Comparison of ENCODE assay signal across 15 mouse cellular contexts in genomic region chr3:145820439-145820838, GRCm38 (mm10).
A peak's percentile ranks its signal among the peaks of the same experiment; 100 is the strongest.
DNase-seq lines count a peak whose midpoint lies in the region; ATAC-seq and TF ChIP-seq lines count a peak whose summit lies in the region.
"Had no signal": no experiment of that assay in that cellular context is flagged by ENCODE, and none has a peak within 500 bp of the region (broad histone marks: within the 10 kb centered on the region; RNA-seq: fewer than 3 reads in every experiment).

No protein-coding gene starts in this region.

- no peaks in the 10 kb centered on the region for H3K9me3 ChIP-seq in embryonic facial prominence, embryonic 15.5 days (replicated peaks)
- H3K9me3 ChIP-seq in embryonic facial prominence, embryonic 10.5 days: no peaks in the 10 kb centered on the region
- H3K9me3 ChIP-seq in kidney, postnatal 0 days (replicated peaks; ENCODE audit: low read length): no peaks in the 10 kb centered on the region
- no peaks in the 10 kb centered on the region for H3K9me3 ChIP-seq in intestine, embryonic 15.5 days
- H3K9me3 ChIP-seq: embryonic facial prominence, embryonic 13.5 days; forebrain, embryonic 12.5 days; limb, embryonic 13.5 days; midbrain, embryonic 12.5 days had no signal

- no peak overlapping the region for H3K4me2 ChIP-seq in embryonic facial prominence, embryonic 15.5 days (replicated peaks)
- H3K4me2 ChIP-seq in kidney, postnatal 0 days (ENCODE audit: low read length): no peak overlapping the region
- H3K4me2 ChIP-seq in intestine, embryonic 15.5 days (replicated peaks): no peak overlapping the region
- H3K4me2 ChIP-seq: embryonic facial prominence, embryonic 13.5 days; forebrain, embryonic 12.5 days; hindbrain, embryonic 14.5 days; limb, embryonic 13.5 days; midbrain, embryonic 12.5 days had no signal

- 0 out of 2 replicates have a peak, but pooled peaks cover 9% of the 10 kb centered on the region for H3K4me1 ChIP-seq in embryonic facial prominence, embryonic 15.5 days
- H3K4me1 ChIP-seq in embryonic facial prominence, embryonic 10.5 days: peaks cover 9% of the 10 kb centered on the region
- peaks cover 16% of the 10 kb centered on the region for H3K4me1 ChIP-seq in kidney, postnatal 0 days (replicated peaks; ENCODE audit: insufficient read depth, low read length)
- peaks cover 16% of the 10 kb centered on the region for H3K4me1 ChIP-seq in intestine, embryonic 15.5 days (replicated peaks)

- no peak for TF ChIP-seq CTCF in kidney, postnatal 0 days (IDR thresholded peaks at IDR 0.05; ENCODE audit: low read depth)

- H3K27ac ChIP-seq in embryonic facial prominence, embryonic 15.5 days (replicated peaks): peak overlapping the region; percentile 48
- no peak overlapping the region for H3K27ac ChIP-seq in embryonic facial prominence, embryonic 10.5 days (replicated peaks)
- H3K27ac ChIP-seq in kidney, postnatal 0 days: peak overlapping the region; percentile 15; the same call in 1 of the 2 replicates
- H3K27ac ChIP-seq in intestine, embryonic 15.5 days: peak overlapping the region; percentile 19
- H3K27ac ChIP-seq: embryonic facial prominence, embryonic 13.5 days; forebrain, embryonic 12.5 days; hindbrain, embryonic 14.5 days; limb, embryonic 13.5 days; midbrain, embryonic 12.5 days had no signal

- H3K27me3 ChIP-seq in embryonic facial prominence, embryonic 15.5 days: no peaks in the 10 kb centered on the region
- H3K27me3 ChIP-seq in embryonic facial prominence, embryonic 10.5 days (replicated peaks; ENCODE audit: low read depth, poor library complexity, severe bottlenecking): no peaks in the 10 kb centered on the region
- no peaks in the 10 kb centered on the region for H3K27me3 ChIP-seq in kidney, postnatal 0 days (ENCODE audit: insufficient read depth, low read length)
- no peaks in the 10 kb centered on the region for H3K27me3 ChIP-seq in intestine, embryonic 15.5 days (replicated peaks)
- H3K27me3 ChIP-seq: embryonic facial prominence, embryonic 13.5 days; forebrain, embryonic 12.5 days; limb, embryonic 13.5 days had no signal

- no peak for DNase-seq in embryonic facial prominence, embryonic 10.5 days (ENCODE audit: low spot score)
- DNase-seq in kidney, postnatal 0 days (ENCODE audit: low spot score): peak; percentile 68
- DNase-seq in kidney, adult 9 months: no peak
- DNase-seq in lung, postnatal 36 days: peak; percentile 34
- DNase-seq in neural tube, embryonic 10.5 days (ENCODE audit: extremely low spot score, low spot score): no peak
- no peak for DNase-seq in frontal cortex, postnatal 36 days (ENCODE audit: low spot score in 2 of 2)
- DNase-seq: cerebellum, postnatal 36 days; right cerebral cortex, postnatal 14 days had no signal

- no peaks in the 10 kb centered on the region for H3K36me3 ChIP-seq in embryonic facial prominence, embryonic 15.5 days
- H3K36me3 ChIP-seq in embryonic facial prominence, embryonic 10.5 days (replicated peaks): no peaks in the 10 kb centered on the region
- no peaks in the 10 kb centered on the region for H3K36me3 ChIP-seq in kidney, postnatal 0 days (ENCODE audit: insufficient read depth, low read length)
- no peaks in the 10 kb centered on the region for H3K36me3 ChIP-seq in intestine, embryonic 15.5 days
- H3K36me3 ChIP-seq: embryonic facial prominence, embryonic 13.5 days; forebrain, embryonic 12.5 days; limb, embryonic 13.5 days had no signal

- H3K9ac ChIP-seq in embryonic facial prominence, embryonic 15.5 days: no peak overlapping the region
- no peak overlapping the region for H3K9ac ChIP-seq in kidney, postnatal 0 days (ENCODE audit: low read depth, low read length)
- H3K9ac ChIP-seq in intestine, embryonic 15.5 days: no peak overlapping the region
- H3K9ac ChIP-seq: embryonic facial prominence, embryonic 13.5 days; forebrain, embryonic 12.5 days; hindbrain, embryonic 14.5 days; limb, embryonic 13.5 days; midbrain, embryonic 12.5 days had no signal

- H3K4me3 ChIP-seq in embryonic facial prominence, embryonic 15.5 days (replicated peaks): no peak overlapping the region
- no peak overlapping the region for H3K4me3 ChIP-seq in embryonic facial prominence, embryonic 10.5 days
- no peak overlapping the region for H3K4me3 ChIP-seq in kidney, postnatal 0 days (replicated peaks; ENCODE audit: low read depth, low read length)
- H3K4me3 ChIP-seq in intestine, embryonic 15.5 days (replicated peaks): no peak overlapping the region
- H3K4me3 ChIP-seq: embryonic facial prominence, embryonic 13.5 days; forebrain, embryonic 12.5 days; limb, embryonic 13.5 days; midbrain, embryonic 12.5 days had no signal

- 36% methylated on average over 2 of the region's 2 CpGs for WGBS in embryonic facial prominence, embryonic 15.5 days
- 74% methylated on average over 2 of the region's 2 CpGs for WGBS in embryonic facial prominence, embryonic 10.5 days
- 43% methylated on average over 2 of the region's 2 CpGs for WGBS in kidney, postnatal 0 days
- 41% methylated on average over 2 of the region's 2 CpGs for WGBS in intestine, embryonic 15.5 days

- ATAC-seq in embryonic facial prominence, embryonic 15.5 days (ENCODE audit: insufficient number of reproducible peaks, low FRiP score, low TSS enrichment, low read depth): no peak
- ATAC-seq in kidney, postnatal 0 days (replicated peaks; ENCODE audit: low FRiP score, low read depth): no peak
- no peak for ATAC-seq in intestine, embryonic 15.5 days

Comparison
In these comparisons a context has a peak if more than half of its experiments do, and no peak if none do; other contexts are left out.
1. DNase-seq: peak in kidney, postnatal 0 days (single experiment) and lung, postnatal 36 days (single experiment); none in embryonic facial prominence, embryonic 10.5 days (single experiment), kidney, adult 9 months (single experiment), neural tube, embryonic 10.5 days (single experiment) and frontal cortex, postnatal 36 days (0 of 2).